Comparison of ENCODE assay signal across 19 mouse cellular contexts in the genomic region with DNA sequence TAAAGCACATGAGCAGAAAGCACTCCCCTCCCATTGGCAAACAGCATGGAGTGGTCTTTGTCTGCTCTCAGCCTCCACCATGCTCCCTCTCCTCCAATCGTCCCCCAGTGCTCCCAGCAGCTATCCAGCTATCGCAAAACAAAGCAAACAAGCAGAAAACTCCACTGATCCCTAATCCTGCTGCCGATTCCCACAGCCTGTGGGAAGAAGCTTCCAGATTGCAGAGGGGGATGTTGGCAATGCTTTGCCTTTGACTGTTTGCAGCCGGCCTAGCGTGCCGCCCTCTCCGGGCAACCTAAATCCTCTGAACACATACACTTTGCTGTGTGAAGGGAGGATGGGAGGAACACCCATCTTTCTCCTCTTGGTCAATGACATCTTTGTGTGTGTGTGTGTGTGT.
DNase-seq lines count a peak whose midpoint lies in the region; ATAC-seq and TF ChIP-seq lines count a peak whose summit lies in the region.
"Had no signal": no experiment of that assay in that cellular context is flagged by ENCODE, and none has a peak within 500 bp of the region (broad histone marks: within the 10 kb centered on the region; RNA-seq: fewer than 3 reads in every experiment).

No protein-coding gene starts in this region.

- H3K36me3 ChIP-seq in heart, embryonic 11.5 days (ENCODE audit: control insufficient read depth, insufficient read depth, low read length) = no peaks in the 10 kb centered on the region
- no peaks in the 10 kb centered on the region for H3K36me3 ChIP-seq in midbrain, embryonic 10.5 days
- no peaks in the 10 kb centered on the region for H3K36me3 ChIP-seq in midbrain, embryonic 11.5 days (ENCODE audit: control insufficient read depth, insufficient read depth, low read length)
- H3K36me3 ChIP-seq in midbrain, postnatal 0 days (ENCODE audit: insufficient read depth, low read length) = no peaks in the 10 kb centered on the region
- H3K36me3 ChIP-seq: kidney, embryonic 15.5 days had no signal

- H3K9me3 ChIP-seq in heart, embryonic 11.5 days (replicated peaks; ENCODE audit: control insufficient read depth, low read length) = no peaks in the 10 kb centered on the region
- H3K9me3 ChIP-seq in midbrain, embryonic 10.5 days (replicated peaks) = no peaks in the 10 kb centered on the region
- no peaks in the 10 kb centered on the region for H3K9me3 ChIP-seq in midbrain, embryonic 11.5 days (ENCODE audit: control insufficient read depth, low read length)
- H3K9me3 ChIP-seq in midbrain, postnatal 0 days (ENCODE audit: low read length) = no peaks in the 10 kb centered on the region
- H3K9me3 ChIP-seq: kidney, embryonic 15.5 days had no signal

- ATAC-seq in heart, embryonic 11.5 days (replicated peaks; ENCODE audit: insufficient number of reproducible peaks, low FRiP score, low TSS enrichment) = no peak
- ATAC-seq in midbrain, embryonic 11.5 days (ENCODE audit: low FRiP score) = no peak
- peak; percentile 52; the same call in 1 of the 2 replicates for ATAC-seq in midbrain, postnatal 0 days (ENCODE audit: low FRiP score)
- ATAC-seq: liver, postnatal 0 days had no signal

- intact Hi-C loops in left cerebral cortex, postnatal 10 days (cut with DNase I) = no loop called here

- no peaks in the 10 kb centered on the region for H3K4me1 ChIP-seq in heart, embryonic 11.5 days (ENCODE audit: control insufficient read depth, insufficient read depth, low read length)
- H3K4me1 ChIP-seq in midbrain, embryonic 10.5 days = peaks cover 14% of the 10 kb centered on the region
- H3K4me1 ChIP-seq in midbrain, embryonic 11.5 days (ENCODE audit: control insufficient read depth, insufficient read depth, low read length) = no peaks in the 10 kb centered on the region
- no peaks in the 10 kb centered on the region for H3K4me1 ChIP-seq in midbrain, postnatal 0 days (ENCODE audit: insufficient read depth, low read length)
- H3K4me1 ChIP-seq: kidney, embryonic 15.5 days had no signal

- no peak overlapping the region for H3K27ac ChIP-seq in heart, embryonic 11.5 days (ENCODE audit: low read depth, low read length)
- H3K27ac ChIP-seq in midbrain, embryonic 10.5 days (replicated peaks) = peak overlapping the region; percentile 72
- no peak overlapping the region for H3K27ac ChIP-seq in midbrain, embryonic 11.5 days (ENCODE audit: low read depth, low read length)
- peak overlapping the region; percentile 27 for H3K27ac ChIP-seq in midbrain, postnatal 0 days (ENCODE audit: low read depth, low read length)
- H3K27ac ChIP-seq: gastrocnemius, adult 2 months; kidney, embryonic 15.5 days; stomach, postnatal 0 days had no signal

- peak; percentile 80 for DNase-seq in heart, adult 11 months
- peak; percentile 13 for DNase-seq in midbrain, embryonic 10.5 days (ENCODE audit: low spot score)
- DNase-seq in midbrain, embryonic 11.5 days (ENCODE audit: low spot score, missing footprints) = no peak
- peak; percentile 31 for DNase-seq in layer of hippocampus, postnatal 36 days
- DNase-seq in midbrain, postnatal 0 days (ENCODE audit: low spot score) = peak; percentile 40
- no peak for DNase-seq in kidney, postnatal 4 days
- DNase-seq in left cerebral cortex, postnatal 10 days (ENCODE audit: extremely low spot score in 1 of 2, low spot score in 2 of 2) = no peak
- DNase-seq: adrenal gland, adult 2 months; cerebellum, adult 18-20 months; gastrocnemius, adult 2 months; kidney, adult 11 months; kidney, postnatal 36 days; liver, postnatal 0 days; lung, postnatal 10 days; right cerebral cortex, postnatal 14 days; thymus, adult 2 months had no signal

- no peak overlapping the region for H3K4me2 ChIP-seq in heart, embryonic 11.5 days
- no peak overlapping the region for H3K4me2 ChIP-seq in midbrain, embryonic 11.5 days
- H3K4me2 ChIP-seq in midbrain, postnatal 0 days (ENCODE audit: low read depth, low read length, poor library complexity, severe bottlenecking) = no peak overlapping the region
- H3K4me2 ChIP-seq: kidney, embryonic 15.5 days had no signal

- TF ChIP-seq CTCF in midbrain, postnatal 0 days (IDR thresholded peaks at IDR 0.05) = no peak; the same call in 1 of the 2 replicates

- H3K27me3 ChIP-seq in heart, embryonic 11.5 days (ENCODE audit: control insufficient read depth, insufficient read depth, low read length) = no peaks in the 10 kb centered on the region
- no peaks in the 10 kb centered on the region for H3K27me3 ChIP-seq in midbrain, embryonic 10.5 days (ENCODE audit: low read depth, poor library complexity, severe bottlenecking)
- H3K27me3 ChIP-seq in midbrain, embryonic 11.5 days (ENCODE audit: control insufficient read depth, insufficient read depth, low read length) = no peaks in the 10 kb centered on the region
- no peaks in the 10 kb centered on the region for H3K27me3 ChIP-seq in midbrain, postnatal 0 days (ENCODE audit: insufficient read depth, low read length)
- H3K27me3 ChIP-seq: kidney, embryonic 15.5 days had no signal

- no peak overlapping the region for H3K9ac ChIP-seq in heart, embryonic 11.5 days (ENCODE audit: low read depth, low read length)
- H3K9ac ChIP-seq in midbrain, embryonic 11.5 days (ENCODE audit: low read length) = no peak overlapping the region
- no peak overlapping the region for H3K9ac ChIP-seq in midbrain, postnatal 0 days (replicated peaks; ENCODE audit: low read length, poor library complexity, severe bottlenecking)
- H3K9ac ChIP-seq: kidney, embryonic 15.5 days; liver, postnatal 0 days had no signal

- H3K4me3 ChIP-seq in heart, embryonic 11.5 days (ENCODE audit: low read depth, low read length) = no peak overlapping the region
- no peak overlapping the region for H3K4me3 ChIP-seq in midbrain, embryonic 10.5 days
- no peak overlapping the region for H3K4me3 ChIP-seq in midbrain, embryonic 11.5 days (ENCODE audit: low read depth, low read length)
- H3K4me3 ChIP-seq in midbrain, postnatal 0 days (ENCODE audit: low read depth, low read length) = no peak overlapping the region
- H3K4me3 ChIP-seq: gastrocnemius, adult 2 months; kidney, embryonic 15.5 days had no signal

- WGBS in heart, embryonic 11.5 days (ENCODE audit: insufficient replicate concordance) = 81% methylated on average over 7 of the region's 7 CpGs
- 62% methylated on average over 7 of the region's 7 CpGs for WGBS in midbrain, embryonic 10.5 days
- 61% methylated on average over 7 of the region's 7 CpGs for WGBS in midbrain, embryonic 11.5 days
- WGBS in midbrain, postnatal 0 days = 45% methylated on average over 7 of the region's 7 CpGs

Comparison
In these comparisons a context has a peak if more than half of its experiments do, and no peak if none do; other contexts are left out.
1. DNase-seq: peak in heart, adult 11 months (single experiment), midbrain, embryonic 10.5 days (single experiment), layer of hippocampus, postnatal 36 days (2 of 2) and midbrain, postnatal 0 days (single experiment); none in midbrain, embryonic 11.5 days (single experiment), kidney, postnatal 4 days (0 of 2) and left cerebral cortex, postnatal 10 days (0 of 2).
2. H3K27ac ChIP-seq: peak in midbrain, embryonic 10.5 days (single experiment) and midbrain, postnatal 0 days (single experiment); none in heart, embryonic 11.5 days (single experiment) and midbrain, embryonic 11.5 days (single experiment).